Mouse (Mus musculus): ENCODE data around the gene Cpvl. TPM values are rescaled to one million over a fixed set of nuclear protein-coding genes. Genes with fewer than 3 reads are reported as not detected.

Cpvl gene
- polyA plus RNA-seq, 1 experiment from 2014 or later = not detected

DNA sequence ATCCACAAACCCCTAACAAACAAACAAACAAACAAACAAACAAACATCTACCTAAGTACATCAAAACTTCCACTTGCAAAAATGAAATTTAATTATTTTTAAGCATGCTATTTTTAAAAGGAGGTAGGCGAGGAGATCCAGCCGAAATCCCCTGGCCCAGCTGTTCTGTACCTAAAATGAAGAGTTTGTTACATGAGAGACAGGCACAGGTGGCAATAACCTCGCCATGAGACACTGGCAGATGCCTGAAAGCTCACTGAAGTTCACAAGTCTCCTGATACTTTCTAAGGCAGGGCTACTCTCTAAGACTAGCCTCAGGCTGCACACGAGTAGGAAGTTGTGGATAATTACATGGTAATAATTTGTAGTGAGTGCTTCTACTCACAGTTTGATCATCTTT lies 26.8 kb upstream of the Cpvl start:
- no peak for ATAC-seq (ENCODE audit: low FRiP score)
- 0 out of 2 replicates have a peak, but pooled peaks cover 4% of the 10 kb centered on the region for H3K4me1 ChIP-seq (ENCODE audit: control insufficient read depth, insufficient read depth, low read length)
- no peak overlapping the region for H3K9ac ChIP-seq (ENCODE audit: low read length)
- no peaks in the 10 kb centered on the region; the same call in 1 of the 2 replicates for H3K27me3 ChIP-seq (ENCODE audit: control insufficient read depth, insufficient read depth, low read length)
- H3K4me3 ChIP-seq (ENCODE audit: low read depth, low read length) = no peak overlapping the region
- DNase-seq (ENCODE audit: low spot score, missing footprints) = peak; percentile 10
- H3K4me2 ChIP-seq = no peak overlapping the region
- WGBS = 86% methylated on average over 4 of the region's 4 CpGs
- H3K27ac ChIP-seq (ENCODE audit: low read depth, low read length) = no peak overlapping the region
- H3K9me3 ChIP-seq (ENCODE audit: control insufficient read depth, low read length) = no peaks in the 10 kb centered on the region
- H3K36me3 ChIP-seq (ENCODE audit: control insufficient read depth, insufficient read depth, low read length) = no peaks in the 10 kb centered on the region

- WGBS = 90% methylated on average over 3 of the region's 3 CpGs
- H3K4me1 ChIP-seq (ENCODE audit: control insufficient read depth, insufficient read depth, low read length) = 0 out of 2 replicates have a peak, but pooled peaks cover 2% of the 10 kb centered on the region
These were observed 17.9 kb upstream of the Cpvl start for GRCm38 (mm10) chr6:53996226-53996955.

GRCm38 (mm10) chr6:53995519-53995918 lies 17.0 kb upstream of the Cpvl start:
- ATAC-seq (ENCODE audit: low FRiP score) = no peak
- H3K27ac ChIP-seq (ENCODE audit: low read depth, low read length) = no peak overlapping the region
- H3K4me2 ChIP-seq = no peak overlapping the region
- 72% methylated on average over 4 of the region's 4 CpGs for WGBS
- H3K36me3 ChIP-seq (ENCODE audit: control insufficient read depth, insufficient read depth, low read length) = no peaks in the 10 kb centered on the region
- no peak overlapping the region for H3K9ac ChIP-seq (ENCODE audit: low read length)
- no peaks in the 10 kb centered on the region for H3K27me3 ChIP-seq (ENCODE audit: control insufficient read depth, insufficient read depth, low read length)
- DNase-seq (ENCODE audit: low spot score, missing footprints) = peak; percentile 14
- no peaks in the 10 kb centered on the region for H3K9me3 ChIP-seq (ENCODE audit: control insufficient read depth, low read length)
- 0 out of 2 replicates have a peak, but pooled peaks cover 2% of the 10 kb centered on the region for H3K4me1 ChIP-seq (ENCODE audit: control insufficient read depth, insufficient read depth, low read length)
- H3K4me3 ChIP-seq (ENCODE audit: low read depth, low read length) = no peak overlapping the region

More at GRCm38 (mm10) chr6:53996226-53996955, 17.9 kb upstream of the Cpvl start:
- Histone ChIP-seq H3K4me2 (no peak overlapping the region), H3K9me3 (ENCODE audit: control insufficient read depth, low read length) (no peaks in the 10 kb centered on the region), H3K27me3 (ENCODE audit: control insufficient read depth, insufficient read depth, low read length) (no peaks in the 10 kb centered on the region), H3K27ac (ENCODE audit: low read depth, low read length) (no peak overlapping the region), H3K4me3 (ENCODE audit: low read depth, low read length) (no peak overlapping the region), H3K36me3 (ENCODE audit: control insufficient read depth, insufficient read depth, low read length) (no peaks in the 10 kb centered on the region), H3K9ac (ENCODE audit: low read length) (no peak overlapping the region)
- peak; percentile 23 for DNase-seq (ENCODE audit: low spot score, missing footprints)
- ATAC-seq (ENCODE audit: low FRiP score) = no peak

- WGBS = 89% methylated on average over 3 of the region's 3 CpGs
- no peak overlapping the region for H3K9ac ChIP-seq (ENCODE audit: low read length)
- DNase-seq (ENCODE audit: low spot score, missing footprints) (peak; percentile 79), ATAC-seq (ENCODE audit: low FRiP score) (no peak)
- H3K4me3 ChIP-seq (ENCODE audit: low read depth, low read length) = no peak overlapping the region
- no peaks in the 10 kb centered on the region for H3K27me3 ChIP-seq (ENCODE audit: control insufficient read depth, insufficient read depth, low read length)
- no peaks in the 10 kb centered on the region for H3K36me3 ChIP-seq (ENCODE audit: control insufficient read depth, insufficient read depth, low read length)
- H3K27ac ChIP-seq (ENCODE audit: low read depth, low read length) = no peak overlapping the region
- H3K4me2 ChIP-seq = no peak overlapping the region
- H3K9me3 ChIP-seq (ENCODE audit: control insufficient read depth, low read length) = no peaks in the 10 kb centered on the region
- H3K4me1 ChIP-seq (ENCODE audit: control insufficient read depth, insufficient read depth, low read length) = 0 out of 2 replicates have a peak, but pooled peaks cover 2% of the 10 kb centered on the region
These were observed 13.9 kb upstream of the Cpvl start for GRCm38 (mm10) chr6:53992386-53992785.

DNA sequence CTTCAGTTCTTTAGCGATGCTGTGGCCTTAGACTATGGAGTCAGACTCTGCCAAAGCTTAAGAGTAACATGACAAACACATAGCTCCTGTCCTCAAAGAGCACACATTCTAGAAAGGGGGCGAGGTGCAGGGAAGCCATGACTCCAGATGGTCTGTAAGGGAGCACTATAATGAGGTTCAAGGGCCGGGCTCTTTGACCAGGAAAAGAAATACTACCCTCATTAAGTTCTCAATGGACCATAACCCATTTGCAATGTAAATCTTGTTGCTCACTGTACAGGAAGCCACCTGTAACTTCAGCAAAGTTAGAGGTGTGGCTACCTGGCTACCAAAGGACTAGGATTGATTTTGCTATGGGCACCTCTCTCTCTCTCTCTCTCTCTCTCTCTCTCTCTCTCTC lies 8.8 kb upstream of the Cpvl start:
- no peak for ATAC-seq (ENCODE audit: low FRiP score)
- Histone ChIP-seq H3K36me3 (ENCODE audit: control insufficient read depth, insufficient read depth, low read length) (no peaks in the 10 kb centered on the region), H3K27ac (ENCODE audit: low read depth, low read length) (no peak overlapping the region)

DNA sequence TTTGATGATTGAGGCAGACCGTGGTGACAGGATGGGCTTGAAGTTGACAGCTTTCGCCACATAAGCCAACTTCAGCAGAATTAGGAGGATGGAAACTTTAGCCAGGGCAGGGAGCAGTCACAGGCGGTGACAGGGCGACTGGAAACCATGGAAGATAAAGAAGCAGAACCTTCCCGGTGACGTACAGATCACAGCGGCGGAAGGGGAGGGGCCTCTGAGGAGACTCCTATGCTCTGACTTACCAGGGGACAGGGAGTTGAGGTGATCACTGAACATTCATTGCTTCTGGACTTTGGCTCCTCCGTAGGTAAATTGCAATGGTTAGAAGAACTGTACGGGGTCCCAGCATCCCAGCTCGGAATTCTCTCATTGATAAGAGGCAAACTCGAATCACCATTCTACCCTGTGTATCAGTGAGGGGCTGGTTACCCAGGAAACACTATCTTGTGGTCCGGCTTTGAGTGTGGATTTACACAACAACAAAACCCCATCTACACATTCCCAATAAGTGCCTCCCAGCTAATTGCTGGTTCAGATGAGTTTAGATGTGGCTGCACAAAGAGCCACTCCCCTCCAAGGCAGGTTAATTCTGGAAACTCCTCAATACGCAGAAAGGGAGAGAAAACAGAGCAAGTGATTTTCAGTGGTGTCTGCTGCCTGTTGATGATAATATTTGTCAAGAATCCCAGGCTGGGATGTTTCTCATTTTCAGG lies 8.0 kb upstream of the Cpvl start:
- WGBS = 75% methylated on average over 14 of the region's 14 CpGs
- DNase-seq (ENCODE audit: low spot score, missing footprints) (peak; percentile 57), ATAC-seq (ENCODE audit: low FRiP score) (no peak)
- H3K4me1 ChIP-seq (ENCODE audit: control insufficient read depth, insufficient read depth, low read length) = no peaks in the 10 kb centered on the region
- H3K27me3 ChIP-seq (ENCODE audit: control insufficient read depth, insufficient read depth, low read length) = no peaks in the 10 kb centered on the region
- H3K9me3 ChIP-seq (ENCODE audit: control insufficient read depth, low read length) = no peaks in the 10 kb centered on the region
- no peaks in the 10 kb centered on the region for H3K36me3 ChIP-seq (ENCODE audit: control insufficient read depth, insufficient read depth, low read length)
- H3K27ac ChIP-seq (ENCODE audit: low read depth, low read length) = no peak overlapping the region
- H3K9ac ChIP-seq (ENCODE audit: low read length) = no peak overlapping the region
- no peak overlapping the region for H3K4me3 ChIP-seq (ENCODE audit: low read depth, low read length)
- no peak overlapping the region for H3K4me2 ChIP-seq

More for the DNA sequence above, 8.8 kb upstream of the Cpvl start:
- WGBS = 92% methylated on average over 3 of the region's 3 CpGs
- Histone ChIP-seq H3K4me1 (ENCODE audit: control insufficient read depth, insufficient read depth, low read length) (no peaks in the 10 kb centered on the region), H3K9me3 (ENCODE audit: control insufficient read depth, low read length) (no peaks in the 10 kb centered on the region), H3K4me2 (no peak overlapping the region), H3K27me3 (ENCODE audit: control insufficient read depth, insufficient read depth, low read length) (no peaks in the 10 kb centered on the region), H3K4me3 (ENCODE audit: low read depth, low read length) (no peak overlapping the region), H3K9ac (ENCODE audit: low read length) (no peak overlapping the region)
- DNase-seq (ENCODE audit: low spot score, missing footprints) = peak; percentile 65

- no peak for ATAC-seq (ENCODE audit: low FRiP score)
- no peaks in the 10 kb centered on the region for H3K9me3 ChIP-seq (ENCODE audit: control insufficient read depth, low read length)
- no peaks in the 10 kb centered on the region for H3K27me3 ChIP-seq (ENCODE audit: control insufficient read depth, insufficient read depth, low read length)
- no peaks in the 10 kb centered on the region for H3K36me3 ChIP-seq (ENCODE audit: control insufficient read depth, insufficient read depth, low read length)
- no peak overlapping the region for H3K27ac ChIP-seq (ENCODE audit: low read depth, low read length)
- no peak overlapping the region for H3K4me3 ChIP-seq (ENCODE audit: low read depth, low read length)
- DNase-seq (ENCODE audit: low spot score, missing footprints) = peak; percentile 26
- no peaks in the 10 kb centered on the region for H3K4me1 ChIP-seq (ENCODE audit: control insufficient read depth, insufficient read depth, low read length)
- 83% methylated on average over 6 of the region's 6 CpGs for WGBS
- H3K4me2 ChIP-seq = no peak overlapping the region
- H3K9ac ChIP-seq (ENCODE audit: low read length) = no peak overlapping the region
These were observed 5.3 kb upstream of the Cpvl start for GRCm38 (mm10) chr6:53983820-53984219.

DNA sequence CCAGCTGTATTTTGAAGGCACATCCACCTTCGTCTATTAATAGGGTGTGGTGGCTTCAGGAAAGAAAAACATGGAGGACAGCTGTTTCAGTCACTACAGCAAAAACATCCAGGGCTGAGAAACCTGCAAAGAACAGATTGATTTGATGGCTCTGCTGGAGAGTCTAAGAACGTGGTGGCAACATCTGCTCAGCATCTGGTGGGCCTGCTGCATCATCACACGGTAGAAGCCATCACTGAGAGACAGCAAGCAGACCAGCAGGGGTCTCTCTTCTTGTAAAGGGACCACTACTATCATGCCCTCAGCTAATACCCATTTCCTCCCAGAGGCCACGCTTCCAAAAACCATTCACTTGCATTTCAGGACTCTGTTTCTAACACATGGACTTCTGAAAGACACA lies 4.1 kb upstream of the Cpvl start:
- H3K4me2 ChIP-seq = no peak overlapping the region
- 74% methylated on average over 4 of the region's 4 CpGs for WGBS
- H3K9ac ChIP-seq (ENCODE audit: low read length) = no peak overlapping the region
- no peak overlapping the region for H3K4me3 ChIP-seq (ENCODE audit: low read depth, low read length)
- H3K9me3 ChIP-seq (ENCODE audit: control insufficient read depth, low read length) = no peaks in the 10 kb centered on the region
- no peaks in the 10 kb centered on the region for H3K36me3 ChIP-seq (ENCODE audit: control insufficient read depth, insufficient read depth, low read length)
- no peaks in the 10 kb centered on the region for H3K27me3 ChIP-seq (ENCODE audit: control insufficient read depth, insufficient read depth, low read length)
- no peak overlapping the region for H3K27ac ChIP-seq (ENCODE audit: low read depth, low read length)
- ATAC-seq (ENCODE audit: low FRiP score) (no peak), DNase-seq (ENCODE audit: low spot score, missing footprints) (no peak)
- H3K4me1 ChIP-seq (ENCODE audit: control insufficient read depth, insufficient read depth, low read length) = no peaks in the 10 kb centered on the region

DNA sequence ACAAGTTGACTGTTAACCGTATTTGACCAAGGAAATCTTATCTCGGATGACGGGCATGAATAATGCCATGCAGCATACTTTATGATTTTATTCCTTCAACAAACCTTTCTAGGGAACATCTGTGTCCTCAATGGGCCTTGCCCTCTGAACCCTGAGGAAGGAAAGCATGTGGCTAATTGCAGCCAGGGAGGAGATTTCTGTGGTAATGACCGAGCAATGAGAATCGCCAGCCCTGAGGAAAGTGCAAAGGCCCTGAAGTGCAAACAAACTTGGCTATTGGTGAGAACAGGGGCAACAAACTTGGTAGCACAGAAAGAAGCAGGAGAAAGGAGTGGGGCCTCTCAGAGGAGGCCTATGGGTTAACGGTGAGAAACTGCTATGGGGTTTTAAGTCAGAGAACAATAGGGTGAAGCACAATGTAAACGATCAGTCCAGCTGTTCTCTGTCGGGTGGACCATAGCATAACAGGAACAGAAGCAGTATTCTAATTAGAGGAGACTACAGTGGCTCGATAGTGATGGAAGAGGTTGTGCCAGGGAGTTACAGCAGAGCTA lies 3.7 kb upstream of the Cpvl start:
- Histone ChIP-seq H3K4me3 (ENCODE audit: low read depth, low read length) (no peak overlapping the region), H3K27me3 (ENCODE audit: control insufficient read depth, insufficient read depth, low read length) (no peaks in the 10 kb centered on the region)
- DNase-seq (ENCODE audit: low spot score, missing footprints) = peak; percentile 78

More for the DNA sequence above, 3.7 kb upstream of the Cpvl start:
- Histone ChIP-seq H3K9me3 (ENCODE audit: control insufficient read depth, low read length) (no peaks in the 10 kb centered on the region), H3K9ac (ENCODE audit: low read length) (no peak overlapping the region), H3K36me3 (ENCODE audit: control insufficient read depth, insufficient read depth, low read length) (no peaks in the 10 kb centered on the region), H3K4me1 (ENCODE audit: control insufficient read depth, insufficient read depth, low read length) (no peaks in the 10 kb centered on the region), H3K27ac (ENCODE audit: low read depth, low read length) (no peak overlapping the region), H3K4me2 (no peak overlapping the region)
- 56% methylated on average over 9 of the region's 9 CpGs for WGBS
- no peak for ATAC-seq (ENCODE audit: low FRiP score)

All from midbrain, embryonic 11.5 days (tissue).